Mouse (Mus musculus) left cerebral cortex, postnatal 14 days (tissue): ENCODE measurements around the gene Eef2kmt. TPM values are rescaled to one million over a fixed set of nuclear protein-coding genes. Genes with fewer than 3 reads are reported as not detected.

Experiments used
- DNase-seq, 2 experiments: peaks; one replicate each; pipeline ENCODE4 v3.0.0; 2021 to 2022; ENCODE audit warnings: low spot score in 2 of 2, mixed read lengths in 1 of 2
- intact Hi-C: fragments of 180-260 bp; cut with DNase I; formaldehyde crosslinking; loops from one replicate; pipeline ENCODE4 v1.15.1; 2025
- long read RNA-seq, 2 experiments: library from polyadenylated mRNA; stranded (forward); transcript quantifications; one replicate each; pipeline ENCODE4 v2.0.0; 2021
- total RNA-seq, 2 experiments: library from RNA; stranded (reverse); gene quantifications; 2 replicates each; pipeline ENCODE4 v1.2.3; 2021

The Eef2kmt gene
- total RNA-seq = 1 to 10 TPM; 3.7 to 4.2 TPM
- long read RNA-seq, experiment 1, transcript Eef2kmt-201 (8 exons, 2,170 nt) = major isoform, 5 of 7 reads
- long read RNA-seq, experiment 1, partial matches to known transcripts = 0 of 7 reads
- long read RNA-seq, experiment 1, other reads (novel, unspliced or antisense) = 2 of 7 reads
- long read RNA-seq, experiment 2, transcript Eef2kmt-201 (8 exons, 2,170 nt) = major isoform, 5 of 7 reads
- long read RNA-seq, experiment 2, partial matches to known transcripts = 0 of 7 reads
- long read RNA-seq, experiment 2, other reads (novel, unspliced or antisense) = 1 of 7 reads

DNA sequence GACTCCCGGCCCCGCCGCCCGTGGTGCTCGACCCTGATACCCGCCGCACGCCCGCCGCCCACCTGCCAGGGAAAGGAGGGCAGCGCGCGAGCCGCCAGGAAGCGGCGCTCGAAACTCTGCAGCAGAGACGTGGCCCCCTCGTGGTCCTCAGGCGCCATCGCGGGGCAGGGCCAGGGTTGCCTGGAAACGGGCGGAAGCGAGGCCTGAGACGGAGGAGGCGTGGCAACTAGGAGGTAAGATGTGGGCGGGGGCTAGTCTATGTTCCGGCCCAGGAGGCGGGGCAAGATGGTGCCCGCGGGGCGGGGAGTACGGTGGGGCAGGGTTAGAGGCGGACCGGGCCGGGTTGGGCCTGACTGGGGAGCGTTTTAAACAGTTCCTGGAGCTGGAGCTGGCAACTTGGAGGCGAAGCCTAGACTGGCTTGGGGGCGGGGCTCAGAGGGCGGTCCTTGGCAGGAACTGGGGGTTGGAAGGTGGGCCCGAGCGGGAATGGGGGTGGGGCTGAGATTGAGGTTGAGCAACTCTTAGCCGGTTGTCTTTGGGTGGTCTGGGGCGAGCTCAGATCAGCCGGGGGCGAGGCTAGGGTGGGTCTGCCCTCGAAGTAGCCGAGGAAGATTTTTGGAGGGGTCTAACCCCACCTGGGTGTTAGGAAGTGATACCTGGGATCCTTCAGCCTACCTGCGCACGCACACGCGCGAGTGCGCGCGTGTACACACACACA lies at the start of gene Eef2kmt:
Eef2kmt (minus strand) TSS at position 205 of the 718 bp plus-strand sequence.
- intact Hi-C loops = loop anchor here (2.0 kb wide), 1 partner anchor 53 kb away; no protein-coding TSS in a partner anchor

DNA sequence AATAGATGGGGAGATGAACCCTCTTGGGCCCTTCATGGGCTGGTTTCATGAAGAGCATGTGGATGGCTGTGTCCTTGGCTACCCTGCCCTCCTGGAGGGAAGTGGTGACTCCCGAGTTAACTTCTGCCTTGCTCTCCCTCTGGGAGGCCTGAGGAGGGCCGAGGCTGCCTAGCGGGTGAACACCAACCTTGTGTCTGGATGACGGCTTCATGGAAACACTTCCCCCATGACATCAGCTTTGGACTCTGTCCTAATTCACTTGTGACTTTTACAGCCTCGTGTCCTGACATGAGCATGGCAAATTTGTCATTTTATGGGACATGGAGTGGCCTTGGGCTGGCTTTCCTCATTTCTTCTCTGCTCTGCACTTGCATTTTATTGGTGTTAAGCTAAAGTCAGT lies 39.5 kb upstream of the Eef2kmt start:
- intact Hi-C loops = no loop called here
- no peak for DNase-seq

More for the DNA sequence above, at the start of gene Eef2kmt:
- DNase-seq = peak; percentile 96 to 98

DNA sequence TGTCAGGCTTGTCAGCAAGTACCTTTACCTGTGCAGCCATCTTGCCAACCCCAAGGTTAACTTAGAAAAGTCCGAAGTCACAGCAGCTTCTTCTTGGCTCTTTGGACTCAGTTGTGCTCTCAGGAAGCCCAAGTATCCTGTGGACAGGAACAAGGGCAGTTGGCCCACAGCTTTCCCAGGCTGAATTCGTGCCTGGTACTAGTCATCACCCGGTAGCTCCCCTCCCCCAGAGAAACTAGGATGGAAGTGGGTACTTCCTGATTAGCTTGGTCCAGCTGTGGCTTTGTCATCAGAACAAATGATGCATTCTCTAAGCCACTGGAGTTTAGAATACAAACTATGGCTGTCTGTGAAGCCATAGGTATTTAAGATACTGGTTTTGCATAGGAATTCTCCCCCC lies 29.6 kb upstream of the Eef2kmt start:
- no peak for DNase-seq
- intact Hi-C loops = no loop called here

DNA sequence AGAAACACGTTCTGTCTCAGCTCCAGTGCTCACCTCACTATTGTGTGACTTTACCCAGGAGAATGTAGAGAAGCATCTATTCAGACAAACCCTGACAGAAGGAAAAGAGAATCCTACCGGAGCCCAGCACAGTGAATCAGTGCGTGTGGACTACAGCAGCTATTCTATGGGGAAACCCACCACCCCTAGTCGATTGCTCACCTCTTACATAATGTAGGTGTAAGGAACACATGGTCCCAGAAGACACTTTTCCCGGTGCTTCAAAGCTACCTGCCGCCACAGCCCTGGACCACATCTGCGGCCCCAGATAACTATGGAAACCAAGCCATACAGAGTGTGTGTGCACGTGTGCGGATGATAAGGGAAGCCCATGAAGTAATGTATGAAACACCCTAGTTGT lies 26.9 kb upstream of the Eef2kmt start:
- DNase-seq = no peak
- intact Hi-C loops = no loop called here

DNA sequence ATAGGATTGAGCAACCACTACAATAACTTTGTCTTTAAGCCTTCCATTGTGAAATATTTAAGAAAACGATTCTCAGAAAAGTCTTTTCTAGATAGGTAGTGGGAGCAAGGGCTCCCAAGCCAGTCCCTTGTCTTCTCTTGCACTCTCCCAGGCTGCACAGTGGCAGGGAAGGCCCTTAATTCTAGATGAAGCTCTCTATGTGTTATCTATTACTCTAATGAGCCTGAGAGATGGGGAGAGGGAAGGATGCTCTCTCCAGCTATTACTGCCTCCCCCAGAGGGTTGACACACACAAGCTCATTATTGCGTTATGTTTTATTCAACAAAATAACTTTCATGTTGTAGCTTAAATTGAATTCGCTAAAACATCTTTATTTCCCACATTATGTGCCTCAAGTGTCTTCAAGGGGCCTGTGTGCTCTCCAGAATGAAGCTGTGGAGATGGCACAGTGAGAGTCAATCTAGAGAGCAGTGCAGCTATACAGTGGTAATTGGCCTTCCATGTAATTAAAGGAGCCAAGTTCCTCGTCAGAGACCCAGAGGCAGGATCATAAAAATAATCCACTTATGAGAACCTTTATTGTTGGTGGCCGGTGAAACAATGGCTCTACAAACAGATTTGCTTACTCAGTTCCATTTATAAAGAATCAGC lies 23.9 kb upstream of the Eef2kmt start:
- intact Hi-C loops = no loop called here

DNA sequence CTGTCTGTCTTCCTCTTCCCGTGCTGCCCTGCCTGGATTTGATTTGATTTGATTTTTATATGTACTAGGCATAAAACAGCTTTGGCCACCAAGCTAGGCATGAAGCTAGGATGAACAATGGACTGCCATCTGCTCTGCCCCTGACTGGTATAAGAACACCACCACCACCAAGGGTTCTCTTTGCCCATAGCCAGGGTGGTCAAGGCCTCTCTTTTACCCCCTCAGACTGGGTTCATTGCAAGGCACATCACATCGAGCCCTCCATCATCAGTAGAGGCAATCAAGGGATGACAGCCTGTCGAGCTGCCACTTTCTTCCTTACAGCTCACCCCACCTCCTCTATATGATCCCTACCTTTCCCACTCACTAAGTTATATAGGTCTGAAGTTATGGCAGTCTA lies 16.6 kb upstream of the Eef2kmt start:
- intact Hi-C loops = no loop called here
- DNase-seq = no peak

More for the DNA sequence above, 23.9 kb upstream of the Eef2kmt start:
- DNase-seq = no peak

DNA sequence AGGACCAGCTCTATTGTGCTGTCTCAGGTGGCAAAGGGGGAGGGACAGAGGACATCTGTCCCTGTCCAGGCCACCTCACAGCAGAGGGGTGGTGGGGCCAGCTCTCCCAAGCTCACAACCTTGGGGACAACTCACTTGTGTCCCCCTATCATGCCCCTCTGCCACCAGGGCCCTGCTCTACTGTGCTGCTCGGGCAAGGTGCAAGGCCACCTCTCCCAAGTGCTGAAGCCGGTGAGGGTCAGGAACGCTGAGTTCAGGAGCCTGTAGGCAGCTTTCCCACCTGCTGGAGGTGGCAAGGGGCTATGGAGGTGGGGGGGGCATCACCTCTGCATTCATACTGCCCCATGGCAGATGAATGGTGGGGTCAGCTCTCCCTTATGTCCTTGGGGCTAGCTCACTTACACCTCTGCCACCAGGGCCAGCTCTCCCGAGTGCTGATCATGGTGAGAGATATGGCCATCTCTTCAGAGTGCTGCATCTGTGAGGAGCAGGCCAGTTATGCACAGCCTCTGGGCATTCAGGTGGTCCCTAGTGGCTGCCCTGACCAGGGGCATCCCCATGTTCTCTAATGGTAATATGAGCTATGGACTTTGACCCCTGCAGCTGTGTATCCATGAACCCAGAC lies 15.7 kb upstream of the Eef2kmt start:
- DNase-seq = no peak
- intact Hi-C loops = no loop called here

DNA sequence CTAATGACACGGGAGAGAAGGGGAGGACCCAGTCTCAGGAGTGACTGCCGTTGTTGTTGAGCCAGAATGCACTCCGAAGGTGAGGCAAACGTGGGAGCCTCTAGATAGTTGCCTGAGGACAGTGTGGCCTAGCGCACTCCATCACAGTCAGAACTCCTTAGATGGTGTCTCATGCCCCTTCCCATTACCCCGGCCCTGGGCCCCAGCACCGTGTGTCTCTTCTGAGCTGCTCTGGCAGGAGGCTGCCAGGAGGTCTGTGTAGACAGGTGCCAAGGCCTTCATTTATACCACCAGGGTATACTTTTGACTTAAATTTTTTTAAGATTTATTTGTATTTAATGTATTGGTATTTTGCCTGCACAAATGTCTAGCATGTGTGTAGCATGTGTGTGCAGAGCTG lies 8.1 kb upstream of the Eef2kmt start:
- intact Hi-C loops = no loop called here

DNA sequence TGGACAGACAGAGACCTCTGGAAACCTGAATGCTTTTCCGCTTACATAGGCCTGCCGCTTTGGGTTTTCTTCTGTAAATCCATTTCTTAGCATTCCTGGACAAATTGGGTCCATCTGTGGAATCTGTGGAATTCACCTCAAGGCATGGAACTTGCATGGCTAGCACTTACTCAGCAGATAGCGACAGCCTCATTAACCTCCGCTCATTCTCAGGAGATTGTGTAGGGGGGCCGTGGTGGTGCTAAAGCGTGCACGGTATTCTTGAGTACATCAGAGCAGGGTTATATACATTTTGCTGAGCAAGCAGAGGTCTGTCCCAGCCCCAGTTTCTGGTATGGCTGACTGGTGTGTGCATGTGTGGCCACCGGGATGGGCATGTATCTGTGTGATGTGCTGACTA lies 7.4 kb upstream of the Eef2kmt start:
- intact Hi-C loops = no loop called here
- DNase-seq = no peak

More for the DNA sequence above, 8.1 kb upstream of the Eef2kmt start:
- DNase-seq = no peak

DNA sequence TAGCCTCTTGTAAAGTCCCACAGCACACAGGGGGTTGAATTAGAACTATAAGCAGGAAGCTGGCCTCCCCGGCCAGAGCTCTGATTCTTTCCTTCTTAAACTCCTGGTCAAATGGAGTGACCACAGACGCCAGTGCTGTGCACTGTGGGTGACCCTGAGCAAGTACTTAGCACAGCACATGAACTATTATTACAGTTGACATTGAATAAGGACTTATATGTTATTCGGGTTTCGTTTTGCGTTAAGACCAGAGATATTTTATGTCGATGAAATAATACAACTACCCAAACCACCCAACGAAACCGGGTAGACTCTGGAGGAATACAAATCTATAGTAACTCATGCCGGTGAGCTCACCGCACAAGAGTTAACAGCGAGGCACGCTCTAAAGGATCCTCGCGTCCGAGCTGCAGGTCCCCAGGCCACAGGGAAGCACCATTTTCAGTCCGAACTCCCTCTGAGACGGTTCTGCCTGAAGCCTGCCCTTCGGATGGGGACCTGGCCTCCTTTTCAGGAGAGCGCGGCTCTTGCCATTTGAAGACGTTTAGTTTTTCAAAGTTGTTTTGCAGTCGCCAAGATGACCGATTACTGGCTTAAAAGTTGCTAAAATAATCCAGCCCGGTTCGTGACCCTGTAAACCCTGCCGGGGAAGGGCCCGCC lies 572 bp downstream of the Eef2kmt start:
- intact Hi-C loops = loop anchor here (2.0 kb wide), 1 partner anchor 52 kb away; no protein-coding TSS in a partner anchor
- no peak for DNase-seq

DNA sequence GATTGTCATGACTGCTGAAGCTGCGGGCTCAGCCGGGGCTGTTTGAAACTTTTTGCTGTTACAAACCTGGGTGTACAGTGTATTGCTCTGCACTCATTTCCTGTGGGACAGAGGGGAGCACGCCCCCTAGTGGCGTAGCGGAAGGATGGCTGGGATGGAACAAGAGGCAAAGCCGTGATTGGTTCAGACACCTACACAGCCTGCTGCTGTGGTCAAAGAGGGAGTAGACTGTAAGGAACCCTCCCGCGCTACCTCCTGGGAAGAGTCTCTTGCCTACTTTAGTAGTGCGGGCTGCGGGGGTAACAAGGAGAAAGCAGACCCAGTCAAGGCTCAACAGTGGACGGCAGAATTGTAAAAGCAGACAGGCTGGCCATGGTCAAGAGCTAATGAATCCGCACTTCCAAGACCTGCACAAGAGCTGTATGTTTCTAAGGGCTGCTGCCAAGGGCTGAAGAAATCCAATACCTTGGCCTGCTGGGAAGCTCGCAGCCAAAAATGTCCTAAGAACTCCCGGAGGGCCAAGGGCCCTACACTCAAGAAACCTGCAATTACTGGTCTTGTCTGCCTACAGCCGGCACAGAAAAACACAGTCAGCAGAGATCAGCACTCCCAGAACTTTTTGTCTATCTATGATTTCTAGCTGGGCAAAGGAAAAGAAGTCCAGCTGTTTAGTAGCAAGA lies 1.3 kb downstream of the Eef2kmt start:
- DNase-seq = peak; percentile 54 to 67
- intact Hi-C loops = loop anchor here (2.0 kb wide), 1 partner anchor 52 kb away; no protein-coding TSS in a partner anchor

DNA sequence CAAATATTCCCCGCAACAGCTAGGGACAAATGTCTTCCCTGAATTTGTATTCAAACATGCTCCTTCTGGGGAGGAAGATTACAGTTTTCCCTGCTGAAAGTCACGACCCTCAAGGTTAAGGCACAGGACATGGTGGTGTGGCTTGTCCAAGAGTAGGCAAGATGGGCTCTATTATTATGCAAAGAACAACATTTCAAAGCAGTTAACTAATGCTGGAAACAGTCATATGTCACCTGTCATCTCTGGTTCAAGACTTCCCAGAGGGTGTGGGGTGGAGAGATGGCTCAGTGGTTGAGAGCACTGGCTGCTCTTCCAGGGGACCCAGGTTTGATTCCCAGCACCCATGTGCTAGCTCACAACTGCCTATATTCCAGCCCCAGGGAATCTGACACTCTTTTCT lies 3.5 kb downstream of the Eef2kmt start:
- intact Hi-C loops = no loop called here
- no peak for DNase-seq

DNA sequence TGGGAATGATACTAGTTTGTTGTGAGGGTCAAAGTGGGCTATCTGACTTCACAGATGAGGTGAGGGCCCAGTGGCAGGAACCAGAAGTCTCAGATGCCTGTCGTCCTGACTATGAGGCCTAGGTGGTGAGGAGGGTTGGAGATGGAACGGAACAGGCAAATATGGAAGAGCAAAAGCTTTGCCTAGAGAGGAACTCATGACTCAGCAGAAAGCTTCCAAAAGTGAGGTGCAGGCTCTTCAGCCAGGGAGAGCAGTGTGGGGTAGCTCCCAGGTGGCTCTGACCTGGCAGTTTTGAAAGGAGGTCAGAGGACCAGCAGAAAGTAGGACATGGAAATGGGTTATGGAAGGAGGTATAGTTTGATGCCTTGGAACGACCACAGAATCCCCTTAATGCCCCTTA lies 4.9 kb downstream of the Eef2kmt start:
- no peak for DNase-seq
- intact Hi-C loops = no loop called here

DNA sequence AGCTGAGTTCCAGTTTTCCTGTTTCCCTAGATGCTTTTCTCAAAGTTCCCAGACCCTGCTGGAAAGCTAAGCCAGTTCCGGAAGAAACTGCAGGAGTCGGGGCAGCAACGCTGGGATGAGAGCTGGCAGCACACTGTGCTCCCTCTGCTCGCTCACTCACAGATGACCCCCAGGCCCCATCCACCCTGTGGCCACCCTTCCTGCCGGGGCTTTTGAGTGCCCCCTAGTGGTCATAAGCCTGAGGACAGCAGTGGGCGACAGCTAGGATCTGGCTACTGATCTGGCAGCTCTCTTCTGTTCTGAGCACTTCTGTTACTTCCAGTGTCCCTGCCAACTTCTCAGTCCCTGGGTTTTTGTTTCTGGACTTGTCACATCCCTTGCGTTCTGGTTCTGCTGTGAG lies 11.4 kb downstream of the Eef2kmt start:
- DNase-seq = peak; percentile 54 to 60
- intact Hi-C loops = loop anchor here (2.0 kb wide), 1 partner anchor 42 kb away; no protein-coding TSS in a partner anchor

DNA sequence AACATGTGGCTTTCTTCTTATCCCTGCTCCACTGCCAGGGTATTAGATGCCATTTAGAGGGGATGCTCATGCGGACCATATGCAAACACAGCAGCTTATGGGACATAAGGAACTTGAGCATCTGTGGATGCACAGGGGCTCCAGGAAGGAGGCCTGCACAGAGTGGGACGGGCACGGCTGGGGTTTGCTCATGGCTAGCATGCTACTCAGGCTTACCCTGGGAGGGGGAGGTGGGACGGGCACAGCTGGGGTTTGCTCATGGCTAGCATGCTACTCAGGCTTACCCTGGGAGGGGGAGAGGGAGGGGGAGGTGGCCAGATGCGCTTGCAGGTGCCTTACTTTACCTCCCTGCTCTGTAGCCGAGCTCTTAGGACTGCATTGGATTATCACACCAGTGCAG lies 12.9 kb downstream of the Eef2kmt start:
- intact Hi-C loops = no loop called here

DNA sequence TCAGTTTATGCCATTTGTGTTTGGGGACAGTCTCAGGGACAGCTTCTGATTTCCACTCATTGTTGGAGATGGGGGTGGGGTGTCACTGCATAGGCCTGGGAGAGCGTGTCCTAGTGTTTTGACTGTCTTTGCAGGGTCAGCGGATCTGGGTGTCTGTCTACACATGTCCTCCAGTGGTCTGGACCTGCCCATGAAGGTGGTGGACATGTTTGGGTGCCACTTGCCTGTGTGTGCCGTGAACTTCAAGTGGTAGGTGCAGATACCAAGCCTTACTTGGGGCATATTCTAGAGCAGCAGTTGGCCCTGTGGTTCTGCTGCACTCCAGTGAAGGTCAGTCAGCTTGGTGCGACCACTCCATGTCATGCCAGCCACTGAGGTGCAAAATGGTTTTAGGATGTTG lies 13.4 kb downstream of the Eef2kmt start:
- no peak for DNase-seq
- intact Hi-C loops = no loop called here

More for the DNA sequence above, 12.9 kb downstream of the Eef2kmt start:
- DNase-seq = no peak

DNA sequence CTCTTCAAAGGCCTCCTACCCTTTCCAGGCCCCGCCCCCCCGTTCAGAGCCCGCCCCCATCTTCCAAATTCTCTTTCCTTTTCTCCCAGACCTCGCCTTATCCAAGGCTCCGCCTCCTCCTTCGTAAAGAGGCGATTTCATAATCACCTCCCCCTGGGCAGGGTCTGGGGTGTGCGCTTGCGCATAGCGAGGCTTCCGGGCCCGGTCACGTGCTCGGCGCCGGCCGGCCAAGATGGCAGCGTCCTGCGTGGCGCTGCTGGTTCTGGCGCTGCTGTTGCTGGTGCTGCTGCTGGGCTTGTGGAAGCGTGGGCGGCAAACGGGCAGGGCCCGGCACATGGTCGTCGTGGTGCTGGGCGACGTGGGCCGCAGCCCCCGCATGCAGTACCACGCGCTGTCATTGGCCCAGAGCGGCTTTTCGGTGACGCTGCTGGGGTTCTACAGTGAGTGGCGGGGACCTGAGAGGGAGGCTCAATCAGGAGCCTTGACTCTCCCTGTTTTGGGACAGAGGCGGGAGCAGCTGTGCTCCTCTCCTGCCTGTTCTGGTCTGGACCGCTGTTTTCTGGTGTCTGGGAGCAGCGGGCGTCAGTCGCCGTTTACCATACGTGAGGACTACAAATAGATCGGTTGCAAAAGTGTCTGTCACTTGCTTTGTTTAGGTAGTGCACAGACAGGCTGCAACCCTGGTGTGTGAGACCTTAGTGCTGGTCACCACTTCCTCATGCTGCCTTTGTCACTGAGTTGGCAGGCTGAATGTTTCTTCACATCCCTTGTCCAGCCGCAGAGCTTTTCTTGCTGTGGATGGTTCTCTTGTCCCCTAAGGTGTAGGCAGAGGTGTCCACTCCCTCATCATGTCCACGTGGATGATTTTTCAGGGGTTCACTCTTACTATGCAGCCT lies 22.1 kb downstream of the Eef2kmt start, which contains the start of gene Alg1:
Alg1 (plus strand) TSS at position 204 of the 896 bp plus-strand sequence.
- peak; percentile 95 for DNase-seq
- intact Hi-C loops = no loop called here

DNA sequence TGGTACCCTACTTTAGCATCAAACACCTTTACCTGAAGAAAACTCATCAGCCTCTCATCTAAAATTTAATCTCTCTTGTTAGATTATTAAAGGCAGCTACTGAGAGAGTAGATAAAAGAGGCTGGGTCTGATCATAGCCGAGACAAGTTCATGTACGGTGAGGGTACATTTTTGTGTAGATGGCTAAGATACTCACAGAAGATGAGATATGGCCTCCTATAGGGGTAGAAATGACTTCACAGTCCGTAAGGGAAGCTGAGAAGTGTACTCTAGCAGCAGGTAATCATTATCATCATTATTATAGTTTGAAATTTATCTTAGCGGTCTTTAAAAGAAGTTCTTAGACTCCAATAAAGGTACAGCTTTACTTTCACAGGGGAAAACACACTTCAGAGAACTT lies 22.8 kb downstream of the Eef2kmt start:
- intact Hi-C loops = no loop called here
- no peak for DNase-seq
